Mouse (Mus musculus) left cerebral cortex, postnatal 10 days (tissue): Measurements from ENCODE around the gene Akt1s1. TPM values are rescaled to one million over a fixed set of nuclear protein-coding genes. Genes with fewer than 3 reads are reported as not detected.

Source experiments
- DNase-seq, 2 experiments: peaks; one replicate each; pipeline ENCODE4 v3.0.0; 2021 to 2022; ENCODE audit warnings: low spot score in 2 of 2, mixed read lengths in 1 of 2; ENCODE audit errors: extremely low spot score in 1 of 2
- intact Hi-C: fragments of 180-260 bp; cut with DNase I; formaldehyde crosslinking; loops from one replicate; pipeline ENCODE4 v1.15.1; 2025
- total RNA-seq, 2 experiments: library from RNA; stranded (reverse); gene quantifications; 2 replicates each; pipeline ENCODE4 v1.2.3; 2021

Gene Akt1s1
- total RNA-seq, 2 experiments from 2014 or later, result 69.6 to 74.9 TPM

DNA sequence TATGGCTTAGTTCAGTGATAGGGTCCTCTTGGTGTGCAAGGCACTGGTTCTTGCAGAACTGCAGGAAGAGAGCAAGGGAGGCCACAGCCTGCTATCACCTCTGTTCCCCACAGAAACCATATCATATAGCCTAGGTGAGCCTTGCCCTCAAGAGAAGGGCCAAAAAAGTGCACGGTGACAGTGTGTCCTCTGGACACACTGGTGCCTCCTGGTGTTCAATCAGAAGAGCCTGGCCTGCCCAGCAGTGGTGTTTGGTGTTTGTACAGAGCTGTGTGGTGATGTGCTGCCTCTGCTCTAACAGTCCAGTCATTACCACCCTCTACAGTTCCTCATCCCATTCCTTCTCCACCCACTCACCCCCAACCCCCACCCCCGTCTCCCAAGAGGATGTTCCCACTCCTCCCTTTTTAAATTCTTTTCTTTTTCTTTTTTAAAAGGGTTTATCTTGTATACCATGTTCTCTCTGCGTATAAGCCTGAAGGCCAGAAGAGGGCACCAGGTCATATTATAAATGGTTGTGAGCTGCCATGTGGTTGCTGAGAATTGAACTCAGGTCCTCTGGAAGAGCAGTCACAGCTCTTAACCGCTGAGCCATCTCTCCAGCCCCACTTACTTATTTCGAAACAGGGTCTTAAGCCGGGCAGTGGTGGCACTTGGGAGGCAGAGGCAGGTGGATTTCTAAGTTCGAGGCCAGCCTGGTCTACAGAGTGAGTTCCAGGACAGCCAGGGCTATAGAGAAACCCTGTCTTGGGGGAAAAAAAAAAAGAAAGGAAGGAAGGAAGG is 26.9 kb upstream of the Akt1s1 start:
- DNase-seq, result peak in 1 of 2 experiments; percentile 13
- intact Hi-C loops, result no loop called here

DNA sequence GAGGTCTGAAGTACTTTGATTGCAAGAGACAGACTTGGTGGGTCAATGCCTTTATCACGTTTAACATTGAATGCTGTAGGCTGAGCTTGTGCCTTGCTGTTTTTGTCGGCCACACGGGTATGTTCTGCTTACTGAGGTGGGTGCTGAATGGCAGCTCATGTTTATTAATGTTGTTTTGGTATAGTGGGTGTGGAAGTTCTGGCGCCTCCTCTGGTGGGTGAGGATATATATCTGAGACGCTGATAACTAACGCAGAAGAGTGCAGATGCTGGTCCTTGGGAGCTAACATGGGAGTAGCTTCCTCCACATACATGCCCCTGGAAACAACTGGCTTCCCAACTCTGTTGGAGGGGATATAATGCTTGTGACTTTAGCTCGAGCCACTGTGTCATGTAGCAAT is 25.4 kb upstream of the Akt1s1 start:
- intact Hi-C loops, result no loop called here
- peak in 1 of 2 experiments; percentile 17 for DNase-seq

GRCm38 (mm10) chr7:44824872-44825271 is 23.9 kb upstream of the Akt1s1 start:
- intact Hi-C loops, result loop anchor here (2.0 kb wide), 1 partner anchor 100 kb away; no protein-coding TSS in a partner anchor
- DNase-seq, result peak; percentile 76 to 83

- intact Hi-C loops, result no loop called here
- no peak for DNase-seq
These were observed 22.0 kb upstream of the Akt1s1 start for GRCm38 (mm10) chr7:44826771-44827170.

DNA sequence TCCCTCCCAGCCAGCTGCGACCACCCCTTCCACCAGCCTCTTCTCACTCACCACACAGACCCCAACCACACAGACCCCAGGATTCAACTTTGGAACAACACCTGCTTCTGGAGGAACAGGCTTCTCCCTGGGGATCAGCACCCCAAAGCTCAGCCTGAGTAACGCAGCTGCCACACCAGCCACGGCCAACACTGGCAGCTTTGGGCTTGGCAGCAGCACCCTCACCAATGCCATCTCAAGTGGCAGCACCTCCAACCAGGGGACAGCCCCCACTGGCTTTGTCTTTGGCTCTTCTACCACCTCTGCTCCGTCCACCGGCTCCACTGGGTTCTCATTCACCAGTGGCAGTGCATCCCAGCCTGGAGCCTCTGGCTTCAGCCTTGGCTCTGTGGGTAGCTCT is 20.1 kb upstream of the Akt1s1 start:
- intact Hi-C loops, result no loop called here
- DNase-seq, result no peak

DNA sequence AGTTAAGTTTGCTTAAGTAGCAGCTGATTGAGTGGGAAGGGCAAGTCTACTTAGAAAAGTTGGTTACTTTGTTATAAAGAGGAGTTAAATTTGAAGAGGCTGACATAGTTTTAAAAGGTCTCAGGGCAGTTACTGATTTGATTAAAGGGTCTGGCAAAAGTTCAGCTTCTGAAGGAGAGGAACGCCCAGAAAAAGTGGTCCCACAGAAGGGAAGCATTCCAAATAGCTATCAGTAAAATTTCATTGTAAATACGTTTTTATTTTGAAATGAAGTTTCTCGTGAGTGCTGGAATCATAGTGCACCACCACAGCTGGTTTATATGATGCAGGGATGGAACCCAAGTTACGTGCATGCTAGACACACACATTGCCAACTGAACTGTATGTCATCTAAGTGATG is 16.0 kb upstream of the Akt1s1 start:
- no peak for DNase-seq
- intact Hi-C loops, result no loop called here

DNA sequence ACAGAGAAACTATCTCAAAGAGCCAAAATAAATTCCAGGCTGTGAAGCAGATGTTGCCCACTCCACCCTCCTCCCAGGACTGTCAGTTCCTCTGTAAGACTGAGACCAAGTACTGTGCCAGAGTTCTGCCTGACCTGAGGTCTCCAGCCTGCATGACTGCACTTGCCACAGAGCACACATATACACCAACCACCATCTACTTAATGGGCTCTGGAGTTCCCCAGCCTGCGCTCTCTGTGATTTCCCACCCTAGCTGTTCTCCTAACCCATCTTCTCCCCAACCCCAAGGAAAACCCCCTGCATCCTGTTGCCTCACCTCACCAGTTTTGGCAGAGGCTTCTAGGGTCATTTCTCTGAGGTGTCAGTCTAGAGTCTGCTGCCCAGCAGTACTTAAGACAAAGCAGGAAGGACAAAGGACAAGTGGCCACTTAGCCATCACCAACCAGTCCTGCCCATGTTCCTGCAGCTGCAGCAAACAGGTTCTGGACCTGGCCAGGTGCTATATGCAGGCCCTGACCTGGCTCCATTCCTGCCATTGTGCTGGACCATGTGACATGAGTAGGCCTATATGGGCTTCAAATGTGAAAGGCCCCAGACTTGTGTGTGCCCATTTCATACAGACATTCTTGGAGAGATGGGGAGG is 13.3 kb upstream of the Akt1s1 start:
- DNase-seq, result no peak
- intact Hi-C loops, result no loop called here

GRCm38 (mm10) chr7:44836016-44836404 is 12.8 kb upstream of the Akt1s1 start:
- no peak for DNase-seq
- intact Hi-C loops, result no loop called here

DNA sequence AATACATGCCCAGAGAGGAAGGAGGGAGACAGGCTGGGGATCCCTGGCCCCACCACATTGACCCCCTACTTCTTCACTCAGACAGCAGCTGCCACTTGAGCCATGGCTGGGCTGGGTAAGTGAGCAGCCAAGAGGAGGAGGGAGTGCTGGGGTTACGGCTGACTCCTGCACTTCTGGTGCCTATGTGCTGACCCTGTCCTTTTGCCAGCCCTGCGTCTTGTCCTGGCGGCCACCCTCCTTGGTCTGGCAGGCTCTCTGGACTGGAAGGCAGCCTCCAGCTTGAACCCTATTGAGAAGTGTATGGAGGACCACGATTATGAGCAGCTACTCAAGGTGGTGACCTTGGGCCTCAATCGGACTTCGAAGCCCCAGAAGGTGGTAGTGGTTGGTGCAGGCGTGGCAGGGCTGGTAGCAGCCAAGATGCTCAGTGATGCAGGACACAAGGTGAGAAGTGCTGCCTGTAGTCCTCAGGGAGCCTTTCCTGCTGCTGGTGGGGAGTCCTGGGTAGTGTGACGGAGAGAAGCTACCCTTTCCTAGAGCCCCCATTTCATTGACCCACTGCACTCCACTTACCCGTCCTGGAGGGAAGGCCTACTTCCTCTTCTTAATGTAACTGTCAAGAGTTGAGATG is 12.3 kb upstream of the Akt1s1 start:
- intact Hi-C loops, result no loop called here
- DNase-seq, result no peak

- intact Hi-C loops, result no loop called here
These were observed 10.7 kb upstream of the Akt1s1 start for GRCm38 (mm10) chr7:44838073-44838472.

GRCm38 (mm10) chr7:44839171-44839490 is 9.7 kb upstream of the Akt1s1 start:
- DNase-seq, result no peak

More at GRCm38 (mm10) chr7:44838073-44838472, 10.7 kb upstream of the Akt1s1 start:
- no peak for DNase-seq

GRCm38 (mm10) chr7:44839491-44840191 is 9.2 kb upstream of the Akt1s1 start:
- DNase-seq, result peak in 1 of 2 experiments; percentile 71
- intact Hi-C loops, result no loop called here

More at GRCm38 (mm10) chr7:44839171-44839490, 9.7 kb upstream of the Akt1s1 start:
- intact Hi-C loops, result no loop called here

DNA sequence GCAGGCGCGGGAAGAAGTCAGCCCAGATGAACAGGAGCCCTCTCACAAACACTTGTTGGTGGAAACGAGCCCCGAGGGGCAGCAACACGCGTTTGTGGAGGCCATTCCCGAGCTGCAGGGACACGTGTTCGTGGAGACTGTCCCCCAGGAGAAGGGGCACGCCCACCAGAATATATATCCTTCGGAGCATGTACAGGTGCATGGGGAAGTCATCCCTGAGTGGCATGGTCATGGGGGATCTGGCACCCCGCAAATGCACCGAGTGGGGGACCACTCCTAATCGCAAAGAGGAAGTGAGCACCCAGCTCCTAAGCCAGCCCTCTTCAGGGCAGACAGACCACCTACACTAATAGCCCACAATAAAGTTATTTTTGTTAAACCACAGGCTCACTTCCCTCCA is 8.4 kb upstream of the Akt1s1 start:
- intact Hi-C loops, result no loop called here
- no peak for DNase-seq

GRCm38 (mm10) chr7:44841825-44842463 is 6.8 kb upstream of the Akt1s1 start:
- no peak for DNase-seq
- intact Hi-C loops, result no loop called here

DNA sequence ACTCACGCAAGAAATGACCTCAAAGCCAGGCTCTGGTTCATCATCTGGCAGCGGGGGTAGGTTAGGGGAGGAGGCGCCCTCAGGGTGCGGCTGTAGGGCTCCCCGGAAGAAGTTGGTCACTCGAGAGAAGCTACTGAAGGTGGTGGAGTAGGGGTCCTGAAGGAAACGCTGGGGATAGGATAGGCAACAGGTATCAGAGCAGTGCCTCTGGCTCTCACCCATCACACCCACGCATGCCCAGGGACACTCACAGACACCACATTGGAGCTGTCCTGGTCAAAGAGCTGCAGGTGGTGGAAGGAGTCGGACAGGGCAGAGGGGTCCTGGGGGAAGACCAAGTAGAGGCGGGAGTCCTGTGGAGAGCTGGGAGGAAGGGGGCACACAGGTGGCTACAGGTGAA is 3.8 kb upstream of the Akt1s1 start:
- intact Hi-C loops, result no loop called here
- DNase-seq, result peak in 1 of 2 experiments; percentile 28

DNA sequence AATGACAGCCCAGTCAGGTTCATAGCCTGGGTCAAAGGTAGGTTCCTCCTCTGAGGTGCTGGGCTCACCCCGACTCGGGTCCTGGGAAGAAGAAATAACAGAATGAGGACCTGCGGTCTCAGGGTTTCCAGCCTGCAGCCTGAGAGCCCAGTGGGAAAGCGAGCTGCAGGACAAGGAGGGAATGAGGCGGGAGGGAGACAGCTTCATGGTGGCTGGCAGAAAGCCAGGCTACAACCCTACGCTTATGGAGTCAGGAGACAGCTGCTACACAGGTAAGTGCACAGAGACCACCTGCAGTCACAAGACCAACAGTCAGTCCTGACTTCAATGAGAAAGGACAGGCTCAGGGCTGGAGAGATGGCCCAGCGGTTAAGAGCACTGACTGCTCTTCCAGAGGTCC is 2.0 kb upstream of the Akt1s1 start:
- peak in 1 of 2 experiments; percentile 43 for DNase-seq
- intact Hi-C loops, result no loop called here

- intact Hi-C loops, result no loop called here
- DNase-seq, result peak in 1 of 2 experiments; percentile 39
These were observed 1.0 kb upstream of the Akt1s1 start for GRCm38 (mm10) chr7:44847772-44848171.

DNA sequence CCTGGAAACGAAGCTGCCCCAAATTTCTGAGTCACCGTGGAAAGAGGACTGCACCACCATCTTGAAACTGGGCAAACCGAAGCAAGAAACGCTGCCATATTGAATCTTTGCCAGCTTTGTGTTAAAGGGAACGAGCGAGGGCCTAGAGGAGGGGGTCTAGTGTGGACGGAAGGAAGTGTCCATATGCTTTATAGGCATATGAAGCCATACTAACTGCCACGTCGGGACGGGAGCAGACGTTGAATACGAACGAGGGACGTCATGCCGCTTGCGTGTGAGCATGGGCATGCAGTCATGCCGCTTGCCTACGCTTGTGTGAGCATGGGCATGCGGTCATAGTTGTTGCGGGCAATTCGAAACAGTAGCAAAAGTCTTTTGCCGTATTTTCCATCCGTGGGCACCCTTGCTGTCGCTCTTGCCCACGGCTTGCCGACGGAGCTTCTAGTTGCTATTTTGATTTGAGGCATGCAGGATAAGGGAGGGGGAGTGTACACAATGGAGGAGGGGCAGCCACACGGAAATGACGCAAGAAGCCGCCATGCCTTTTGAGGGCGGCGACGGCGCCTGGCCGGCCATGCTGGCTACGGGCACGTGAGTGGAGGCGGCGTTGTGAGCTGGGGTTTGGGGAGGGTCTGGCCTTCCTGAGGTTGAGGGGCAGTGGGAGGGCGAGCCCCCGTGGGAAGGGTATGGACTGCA is 773 bp downstream of the Akt1s1 start:
- peak; percentile 93 to 95 for DNase-seq
- intact Hi-C loops, result no loop called here
